37 mouse cellular contexts compared by ENCODE assay signal in the genomic region with DNA sequence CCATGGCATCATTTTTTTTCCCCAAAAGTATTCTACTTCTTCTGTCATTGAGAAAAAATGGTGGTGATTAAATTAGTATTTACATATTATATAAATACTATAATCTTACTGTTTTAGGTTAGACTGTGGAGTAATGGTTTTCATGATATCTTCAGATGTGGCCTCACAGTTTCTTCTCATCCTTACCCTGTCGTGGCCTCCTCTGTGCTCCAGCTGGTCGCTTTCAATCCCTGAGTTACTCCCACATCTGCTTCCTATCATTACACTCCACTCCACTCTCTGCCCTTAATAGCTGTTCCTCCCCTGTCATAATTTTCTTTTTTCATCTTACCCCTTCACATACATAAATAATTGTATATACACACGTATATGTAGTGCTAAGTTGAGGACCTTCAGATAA. TPM values are rescaled to one million over a fixed set of nuclear protein-coding genes. Genes with fewer than 3 reads are reported as not detected.
"Had no signal": no experiment of that assay in that cellular context is flagged by ENCODE, and none has a peak within 500 bp of the region (broad histone marks: within the 10 kb centered on the region; RNA-seq: fewer than 3 reads in every experiment).

No protein-coding gene starts in this region.

- H3K36me3 ChIP-seq: limb, embryonic 10.5 days; limb, embryonic 12.5 days; limb, embryonic 13.5 days; limb, embryonic 15.5 days; liver, embryonic 12.5 days; liver, embryonic 13.5 days; liver, embryonic 15.5 days; lung, embryonic 15.5 days; midbrain, embryonic 10.5 days; midbrain, embryonic 12.5 days; midbrain, embryonic 13.5 days; midbrain, embryonic 15.5 days; neural tube, embryonic 12.5 days; neural tube, embryonic 13.5 days had no signal

- H3K4me2 ChIP-seq: limb, embryonic 12.5 days; limb, embryonic 13.5 days; limb, embryonic 15.5 days; liver, embryonic 11.5 days; liver, embryonic 12.5 days; liver, embryonic 13.5 days; liver, embryonic 15.5 days; lung, embryonic 15.5 days; midbrain, embryonic 12.5 days; midbrain, embryonic 13.5 days; midbrain, embryonic 15.5 days; neural tube, embryonic 12.5 days; neural tube, embryonic 13.5 days had no signal

- H3K4me3 ChIP-seq: left cerebral cortex, adult 2 months; limb, embryonic 10.5 days; limb, embryonic 12.5 days; limb, embryonic 13.5 days; limb, embryonic 15.5 days; liver, embryonic 12.5 days; liver, embryonic 13.5 days; liver, embryonic 15.5 days; lung, embryonic 15.5 days; megakaryocyte, embryonic 14.5 days; midbrain, embryonic 10.5 days; midbrain, embryonic 12.5 days; midbrain, embryonic 13.5 days; midbrain, embryonic 15.5 days; myocyte; neural tube, embryonic 12.5 days; neural tube, embryonic 13.5 days had no signal

- H3K9me3 ChIP-seq: limb, embryonic 10.5 days; limb, embryonic 12.5 days; limb, embryonic 13.5 days; limb, embryonic 15.5 days; liver, embryonic 12.5 days; liver, embryonic 13.5 days; liver, embryonic 15.5 days; lung, embryonic 15.5 days; midbrain, embryonic 10.5 days; midbrain, embryonic 12.5 days; midbrain, embryonic 13.5 days; midbrain, embryonic 15.5 days; neural tube, embryonic 12.5 days had no signal

- H3K27ac ChIP-seq: left cerebral cortex, adult 2 months; limb, embryonic 10.5 days; limb, embryonic 12.5 days; limb, embryonic 13.5 days; limb, embryonic 15.5 days; liver, embryonic 12.5 days; liver, embryonic 13.5 days; liver, embryonic 14.5 days; liver, embryonic 15.5 days; lung, embryonic 15.5 days; macrophage; midbrain, embryonic 10.5 days; midbrain, embryonic 12.5 days; midbrain, embryonic 13.5 days; midbrain, embryonic 15.5 days; neural tube, embryonic 12.5 days; neural tube, embryonic 13.5 days had no signal

- ATAC-seq: liver, embryonic 12.5 days; liver, postnatal 0 days; lung, postnatal 0 days; midbrain, embryonic 13.5 days; midbrain, embryonic 15.5 days; midbrain, embryonic 16.5 days had no signal

- DNase-seq: left cerebral cortex, postnatal 4 days; liver; liver, embryonic 13.5 days; liver, postnatal 0 days; lung, adult 18-20 months; lung, adult 2 months; lung, postnatal 10 days; lung, postnatal 14 days; lung, postnatal 4 days had no signal

- H3K4me1 ChIP-seq: limb, embryonic 10.5 days; limb, embryonic 12.5 days; limb, embryonic 13.5 days; limb, embryonic 15.5 days; liver, embryonic 12.5 days; liver, embryonic 13.5 days; liver, embryonic 15.5 days; lung, embryonic 15.5 days; megakaryocyte, embryonic 14.5 days; midbrain, embryonic 10.5 days; midbrain, embryonic 12.5 days; midbrain, embryonic 13.5 days; midbrain, embryonic 15.5 days; neural tube, embryonic 12.5 days; neural tube, embryonic 13.5 days had no signal

- H3K27me3 ChIP-seq: limb, embryonic 12.5 days; limb, embryonic 13.5 days; limb, embryonic 15.5 days; liver, embryonic 12.5 days; liver, embryonic 13.5 days; liver, embryonic 15.5 days; lung, embryonic 15.5 days; megakaryocyte, embryonic 14.5 days; midbrain, embryonic 12.5 days; midbrain, embryonic 13.5 days; midbrain, embryonic 15.5 days; neural tube, embryonic 12.5 days; neural tube, embryonic 13.5 days had no signal

- H3K9ac ChIP-seq: limb, embryonic 12.5 days; limb, embryonic 13.5 days; limb, embryonic 15.5 days; liver, embryonic 12.5 days; liver, embryonic 13.5 days; liver, embryonic 14.5 days; liver, embryonic 15.5 days; liver, postnatal 0 days; lung, embryonic 15.5 days; midbrain, embryonic 12.5 days; midbrain, embryonic 13.5 days; midbrain, embryonic 15.5 days; neural tube, embryonic 12.5 days; neural tube, embryonic 13.5 days had no signal

RNA-seq across cellular contexts. Expression of a gene that starts 22.2 kb away (rescaled TPM):
- polyA plus RNA-seq: limb, embryonic 10.5 days; limb, embryonic 11.5 days; limb, embryonic 13.5 days; liver, adult 2 months; liver, embryonic 12.5 days; liver, embryonic 13.5 days; liver, embryonic 14.5 days; liver, embryonic 15.5 days; liver, embryonic 16.5 days; liver, postnatal 0 days; macrophage; midbrain, embryonic 10.5 days; midbrain, embryonic 12.5 days; midbrain, embryonic 13.5 days; midbrain, embryonic 15.5 days; myocyte; neural tube, embryonic 11.5 days had no signal

RNA-seq across cellular contexts. Expression of a gene that starts 41.0 kb away (rescaled TPM):
- polyA plus RNA-seq: limb, embryonic 10.5 days; limb, embryonic 11.5 days; limb, embryonic 12.5 days; limb, embryonic 13.5 days; limb, embryonic 14.5 days; limb, embryonic 15.5 days; liver, adult 2 months; liver, embryonic 11.5 days; liver, embryonic 12.5 days; liver, embryonic 13.5 days; liver, embryonic 14.5 days; liver, embryonic 15.5 days; liver, embryonic 16.5 days; liver, postnatal 0 days; lung, adult 2 months; lung, embryonic 15.5 days; lung, embryonic 16.5 days; macrophage; midbrain, embryonic 10.5 days; midbrain, embryonic 12.5 days; midbrain, embryonic 13.5 days; midbrain, embryonic 15.5 days; midbrain, embryonic 16.5 days; midbrain, postnatal 0 days; myocyte; neural tube, embryonic 11.5 days; neural tube, embryonic 12.5 days; neural tube, embryonic 13.5 days had no signal
